Mouse (Mus musculus): ENCODE data around the gene Gm21319.
"Not testable (repeated sequence)": the region's sequence is repeated elsewhere in the genome, so short reads cannot be mapped to it uniquely, and the experiment has no call there.

Gene Gm21319

GRCm38 (mm10) chr12:87775655-87776054 lies at the start of gene Gm21319:
Gene Gm21319, minus strand, starts transcription at chr12:87775755.
- POLR2A ChIA-PET, CTCF ChIA-PET: not testable (repeated sequence)

- POLR2A ChIA-PET, CTCF ChIA-PET: not testable (repeated sequence)
Measured at GRCm38 (mm10) chr12:87816277-87816676, 40.7 kb upstream of the Gm21319 start, which contains the start of gene BB287469. Gene BB287469, plus strand, starts transcription at chr12:87816577.

- CTCF ChIA-PET, POLR2A ChIA-PET: not testable (repeated sequence)
Measured at GRCm38 (mm10) chr12:87797971-87798370, 22.4 kb upstream of the Gm21319 start.

- CTCF ChIA-PET, POLR2A ChIA-PET: not testable (repeated sequence)
Measured at GRCm38 (mm10) chr12:87795212-87795611, 19.7 kb upstream of the Gm21319 start, which contains the start of gene Gm21936. Gene Gm21936, plus strand, starts transcription at chr12:87795512.

All from embryonic stem cell, embryonic (primary cell).